Mouse (Mus musculus) hindbrain, embryonic 13.5 days (tissue): ENCODE results near the gene Cyp27a1. TPM values are rescaled to one million over a fixed set of nuclear protein-coding genes. Genes with fewer than 3 reads are reported as not detected.

Source experiments
- ATAC-seq: fragments of 200-750 bp; cut with Nextera tagmentation; 2 replicates; pipeline ENCODE4 v1.8.0; 2017; ENCODE audit warnings: moderate TSS enrichment; ENCODE audit not compliant: low FRiP score
- H3K27ac ChIP-seq: fragments of 300-500 bp; sonication (generic); 2 replicates; pipeline ENCODE4 v1.5.1; 2015; ENCODE audit warnings: inconsistent platforms, mild to moderate bottlenecking, moderate library complexity
- H3K27me3 ChIP-seq: fragments of 300-500 bp; sonication (generic); 2 replicates; pipeline ENCODE4 v1.6.1; 2015; ENCODE audit warnings: mild to moderate bottlenecking, inconsistent platforms
- H3K36me3 ChIP-seq: fragments of 300-500 bp; sonication (generic); 2 replicates; pipeline ENCODE4 v1.6.1; 2015; ENCODE audit warnings: mild to moderate bottlenecking, inconsistent platforms
- H3K4me1 ChIP-seq: fragments of 300-500 bp; sonication (generic); replicated peaks from 2 replicates; pipeline ENCODE4 v1.6.1; 2015; ENCODE audit warnings: inconsistent platforms
- H3K4me2 ChIP-seq: fragments of 300-500 bp; sonication (generic); 2 replicates; pipeline ENCODE4 v1.6.1; 2015; ENCODE audit warnings: inconsistent platforms, mild to moderate bottlenecking, moderate library complexity
- H3K4me3 ChIP-seq: fragments of 300-500 bp; sonication (generic); 2 replicates; pipeline ENCODE4 v1.5.1; 2015; ENCODE audit warnings: mild to moderate bottlenecking, inconsistent platforms
- H3K9ac ChIP-seq: fragments of 300-500 bp; sonication (generic); 2 replicates; pipeline ENCODE4 v1.6.1; 2015; ENCODE audit warnings: mild to moderate bottlenecking, inconsistent platforms
- H3K9me3 ChIP-seq: fragments of 300-500 bp; sonication (generic); 2 replicates; pipeline ENCODE4 v1.6.1; 2016; ENCODE audit warnings: inconsistent platforms
- WGBS: fragments of 180-500 bp; shearing (Covaris S2); methylation state at CpG from one replicate; pipeline ENCODE4 v1.1.7; 2015; 5-methylcytosine and 5-hydroxymethylcytosine counted together
- polyA plus RNA-seq: library from polyadenylated mRNA; unstranded; fragments of >200 nt; fragmentation: Nextera tagmentation; extraction: Ambion mirVana; gene quantifications from 2 replicates; pipeline ENCODE4 v1.2.1, GENCODE M21; 2015

Cyp27a1 gene
- polyA plus RNA-seq, 1 experiment from 2014 or later, result 2.1 TPM

DNA sequence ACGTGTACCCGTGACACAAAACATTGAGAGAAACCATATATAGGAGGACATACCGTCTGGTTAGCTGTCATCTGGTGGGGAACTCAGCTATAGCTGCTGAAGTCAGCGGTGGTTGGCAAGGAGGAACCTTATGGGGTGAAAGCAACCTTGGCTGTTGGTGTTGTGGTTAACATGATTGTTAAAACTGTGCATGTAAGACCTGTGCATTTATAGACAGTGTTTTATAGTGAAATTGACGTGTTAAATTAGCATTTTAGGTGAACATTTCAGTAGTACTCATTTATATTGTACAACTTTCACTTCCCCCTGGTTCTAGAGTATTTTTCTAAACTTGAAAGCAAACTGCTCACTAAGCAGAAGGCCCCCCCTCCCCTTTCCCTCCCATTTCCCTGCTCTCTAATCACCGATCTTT lies 11.2 kb upstream of the Cyp27a1 start:
- H3K9me3 ChIP-seq, result no peaks in the 10 kb centered on the region
- no peak for ATAC-seq
- no peak overlapping the region for H3K9ac ChIP-seq
- peaks cover 45% of the 10 kb centered on the region for H3K36me3 ChIP-seq
- H3K4me2 ChIP-seq, result no peak overlapping the region
- no peaks in the 10 kb centered on the region for H3K27me3 ChIP-seq
- no peaks in the 10 kb centered on the region for H3K4me1 ChIP-seq
- WGBS, result 90% methylated on average over 6 of the region's 6 CpGs
- H3K4me3 ChIP-seq, result no peak overlapping the region
- no peak overlapping the region for H3K27ac ChIP-seq

DNA sequence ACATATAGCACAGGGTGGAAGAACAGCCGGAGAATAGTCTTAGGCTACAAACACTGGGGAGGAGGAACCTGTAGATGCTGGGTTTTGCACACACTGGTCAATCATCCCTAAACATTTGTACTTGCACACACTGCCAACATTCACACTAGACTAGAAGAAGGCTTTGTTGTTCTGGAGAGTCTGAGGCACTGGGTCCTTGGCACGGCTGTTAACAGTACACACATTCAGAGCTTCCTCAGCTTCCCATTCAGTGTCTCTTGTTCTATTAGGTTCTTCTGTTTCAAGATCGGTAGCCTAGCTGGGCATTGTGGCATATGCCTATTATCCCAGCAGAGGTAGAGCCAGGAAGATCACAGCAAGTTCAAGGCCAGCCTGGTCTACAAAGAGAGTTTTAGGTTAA lies 9.2 kb upstream of the Cyp27a1 start:
- no peaks in the 10 kb centered on the region for H3K9me3 ChIP-seq
- no peak overlapping the region for H3K27ac ChIP-seq
- peaks cover 25% of the 10 kb centered on the region for H3K36me3 ChIP-seq
- ATAC-seq, result no peak
- no peak overlapping the region for H3K4me3 ChIP-seq
- 81% methylated on average over 3 of the region's 3 CpGs for WGBS
- no peaks in the 10 kb centered on the region for H3K27me3 ChIP-seq
- no peaks in the 10 kb centered on the region for H3K4me1 ChIP-seq
- H3K4me2 ChIP-seq, result no peak overlapping the region
- H3K9ac ChIP-seq, result no peak overlapping the region

GRCm38 (mm10) chr1:74705016-74705415 lies 8.4 kb upstream of the Cyp27a1 start:
- no peaks in the 10 kb centered on the region for H3K9me3 ChIP-seq
- no peak overlapping the region for H3K4me2 ChIP-seq
- no peak overlapping the region for H3K4me3 ChIP-seq
- no peaks in the 10 kb centered on the region for H3K4me1 ChIP-seq
- H3K27ac ChIP-seq, result no peak overlapping the region
- H3K27me3 ChIP-seq, result no peaks in the 10 kb centered on the region
- 90% methylated on average over 5 of the region's 5 CpGs for WGBS
- no peak for ATAC-seq
- H3K36me3 ChIP-seq, result peaks cover 17% of the 10 kb centered on the region
- H3K9ac ChIP-seq, result no peak overlapping the region

DNA sequence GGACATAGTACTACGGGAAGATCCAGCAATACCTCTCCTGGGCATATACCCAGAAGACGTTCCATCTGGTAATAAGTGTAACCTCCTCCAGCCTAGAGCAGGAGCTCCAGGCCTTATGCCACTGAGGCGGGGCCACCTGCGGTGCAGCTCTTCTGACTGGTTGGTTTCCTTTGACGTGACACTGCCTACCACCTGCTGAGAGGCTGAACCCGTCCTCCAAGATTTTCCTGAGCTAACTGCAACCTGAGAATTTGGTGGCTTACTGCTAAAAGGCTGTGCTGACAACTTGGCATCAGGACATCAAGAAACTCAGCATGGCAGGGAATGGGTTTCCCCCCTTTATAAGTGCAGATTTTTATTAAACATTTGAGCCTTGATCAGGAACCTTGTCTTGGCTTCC lies 3.8 kb upstream of the Cyp27a1 start:
- Histone ChIP-seq H3K27me3 (peaks cover 14% of the 10 kb centered on the region), H3K27ac (no peak overlapping the region), H3K4me2 (no peak overlapping the region), H3K36me3 (no peaks in the 10 kb centered on the region), H3K9me3 (no peaks in the 10 kb centered on the region), H3K9ac (no peak overlapping the region), H3K4me1 (peaks cover 14% of the 10 kb centered on the region), H3K4me3 (no peak overlapping the region)
- ATAC-seq, result no peak
- WGBS, result 37% methylated on average over 6 of the region's 6 CpGs

GRCm38 (mm10) chr1:74712046-74712445 lies 1.3 kb upstream of the Cyp27a1 start:
- WGBS, result 71% methylated on average over 4 of the region's 4 CpGs
- Histone ChIP-seq H3K4me1 (peaks cover 14% of the 10 kb centered on the region), H3K4me2 (no peak overlapping the region), H3K9me3 (no peaks in the 10 kb centered on the region), H3K4me3 (no peak overlapping the region), H3K36me3 (no peaks in the 10 kb centered on the region), H3K9ac (no peak overlapping the region), H3K27me3 (peaks cover 17% of the 10 kb centered on the region), H3K27ac (no peak overlapping the region)
- ATAC-seq, result no peak

DNA sequence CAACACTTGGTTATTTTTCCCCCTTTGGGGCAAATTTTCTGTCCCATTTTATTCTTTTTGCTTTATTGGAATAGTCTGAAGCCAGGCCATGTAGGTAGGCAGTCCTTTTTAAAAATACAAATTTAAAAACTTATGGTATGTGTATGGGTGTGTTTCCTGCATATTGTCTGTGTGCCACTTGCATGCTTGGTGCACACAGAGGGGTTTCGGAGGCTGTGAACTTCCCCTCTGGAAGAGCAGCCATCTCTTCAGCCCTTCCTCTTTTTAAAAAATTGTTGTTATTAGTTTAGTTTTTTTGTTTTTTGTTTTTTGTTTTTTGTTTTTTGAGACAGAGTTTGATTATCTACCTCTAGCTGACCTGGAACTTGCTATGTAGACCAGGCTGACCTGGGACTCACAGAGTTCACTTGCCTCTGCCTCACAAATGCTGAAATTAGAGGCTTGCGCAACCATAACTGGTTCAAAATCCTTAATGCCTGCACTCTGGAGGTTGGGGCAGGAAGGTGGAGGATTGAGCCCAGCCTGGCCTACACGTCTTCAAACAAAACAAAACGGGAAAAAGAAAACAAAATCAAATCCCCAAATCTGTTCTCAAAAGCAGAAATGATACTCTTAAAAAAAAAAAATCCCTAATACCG lies 794 bp upstream of the Cyp27a1 start:
- H3K9me3 ChIP-seq, result no peaks in the 10 kb centered on the region
- peaks cover 17% of the 10 kb centered on the region for H3K27me3 ChIP-seq
- peak overlapping the region; percentile 73; the same call in 1 of the 2 replicates for H3K9ac ChIP-seq
- H3K4me2 ChIP-seq, result peak overlapping the region; percentile 88
- peaks cover 14% of the 10 kb centered on the region for H3K4me1 ChIP-seq
- WGBS, result 42% methylated on average over 5 of the region's 5 CpGs
- no peak for ATAC-seq
- H3K27ac ChIP-seq, result no peak overlapping the region
- peak overlapping the region; percentile 44 for H3K4me3 ChIP-seq
- H3K36me3 ChIP-seq, result no peaks in the 10 kb centered on the region

DNA sequence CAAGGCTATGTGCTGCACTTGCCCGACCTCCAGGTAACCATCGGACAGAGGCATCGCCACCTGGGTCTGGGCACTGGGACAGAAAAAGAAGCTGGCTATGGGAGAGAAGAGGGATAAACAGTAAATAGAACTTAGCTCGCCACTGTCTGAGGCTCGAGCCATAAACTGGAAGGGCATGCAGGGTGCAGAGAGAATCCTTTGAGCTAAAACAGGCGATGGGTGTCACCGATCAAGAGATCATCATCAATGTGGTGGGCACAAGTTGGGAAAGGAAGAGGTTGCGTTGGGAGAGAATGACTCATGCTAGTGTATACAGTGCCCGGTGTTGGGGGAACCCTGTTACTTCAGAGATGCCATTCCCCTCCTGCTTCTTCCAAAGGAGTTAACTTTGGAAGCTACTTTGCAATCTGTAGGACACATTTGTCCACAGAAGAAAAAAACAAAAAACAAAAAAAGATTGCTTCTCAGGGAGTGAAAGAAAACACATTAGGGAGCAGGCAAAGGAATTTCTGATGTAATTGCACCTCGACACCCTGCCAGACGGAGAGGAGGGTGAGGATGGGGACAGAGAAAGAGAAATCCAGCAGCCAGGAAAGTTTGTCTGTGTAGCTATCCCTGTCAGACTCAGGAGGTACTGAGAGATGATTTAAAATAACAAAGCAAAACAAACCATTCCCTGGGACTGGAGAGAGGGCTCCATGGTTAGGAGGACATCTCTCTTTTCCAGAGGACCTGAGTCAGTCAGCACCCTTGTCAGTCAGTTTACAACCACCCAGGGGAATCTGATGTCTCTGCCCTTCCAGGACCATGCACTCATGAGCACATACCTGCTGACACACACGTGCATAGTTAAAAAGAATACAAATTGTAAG lies 721 bp downstream of the Cyp27a1 start:
- WGBS, result 32% methylated on average over 12 of the region's 12 CpGs
- H3K9me3 ChIP-seq, result no peaks in the 10 kb centered on the region
- H3K9ac ChIP-seq, result peak overlapping the region; percentile 73

DNA sequence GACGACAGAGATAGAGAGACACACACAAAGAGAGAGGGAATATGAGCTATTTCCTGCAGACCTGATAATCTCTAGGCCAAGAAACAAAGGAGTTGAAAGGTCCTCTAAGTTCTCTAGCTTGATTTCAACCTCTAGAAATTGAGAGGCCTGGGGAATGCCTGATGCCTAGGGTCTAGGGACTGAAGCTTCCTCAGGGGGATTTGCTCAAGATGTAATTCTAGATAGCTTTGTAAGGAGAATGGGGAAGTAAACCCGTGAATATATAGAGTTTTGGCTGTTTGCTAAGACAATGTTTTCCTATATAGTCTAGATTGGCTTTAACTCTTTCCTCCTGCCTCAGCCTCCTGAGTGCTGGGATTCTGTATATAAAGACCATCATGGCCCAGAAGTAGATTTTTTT lies 1.6 kb downstream of the Cyp27a1 start:
- Histone ChIP-seq H3K4me3 (no peak overlapping the region), H3K27me3 (peaks cover 17% of the 10 kb centered on the region), H3K36me3 (no peaks in the 10 kb centered on the region), H3K9ac (no peak overlapping the region), H3K27ac (no peak overlapping the region), H3K9me3 (no peaks in the 10 kb centered on the region), H3K4me2 (no peak overlapping the region), H3K4me1 (peaks cover 14% of the 10 kb centered on the region)
- no peak for ATAC-seq
- 70% methylated on average over 2 of the region's 2 CpGs for WGBS

More for the DNA sequence above, 721 bp downstream of the Cyp27a1 start:
- no peak for ATAC-seq
- H3K4me3 ChIP-seq, result peak overlapping the region; percentile 44
- peaks cover 14% of the 10 kb centered on the region for H3K4me1 ChIP-seq
- H3K4me2 ChIP-seq, result peak overlapping the region; percentile 88
- H3K27me3 ChIP-seq, result peaks cover 17% of the 10 kb centered on the region
- H3K36me3 ChIP-seq, result no peaks in the 10 kb centered on the region
- H3K27ac ChIP-seq, result no peak overlapping the region

DNA sequence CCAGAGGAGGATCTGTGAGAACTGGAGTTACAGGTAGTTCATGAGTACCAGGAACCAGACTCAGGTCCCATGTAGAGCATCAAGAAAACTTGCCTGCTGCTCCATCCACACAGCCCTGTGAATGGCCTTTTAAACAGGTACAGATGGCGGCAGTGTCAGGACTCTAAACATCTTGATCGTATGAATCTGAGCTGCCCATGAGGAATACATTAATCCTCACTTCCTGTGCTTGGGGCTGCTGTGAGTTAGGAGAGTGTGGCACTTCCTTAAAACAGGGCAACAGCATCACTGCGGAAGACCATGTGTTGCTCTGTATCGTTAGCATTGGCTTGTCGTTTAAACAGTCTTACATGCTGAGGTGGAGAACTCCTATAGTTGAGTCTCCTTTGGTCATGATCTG lies 2.1 kb downstream of the Cyp27a1 start:
- Histone ChIP-seq H3K36me3 (no peaks in the 10 kb centered on the region), H3K27ac (no peak overlapping the region), H3K9me3 (no peaks in the 10 kb centered on the region), H3K9ac (no peak overlapping the region), H3K4me3 (no peak overlapping the region), H3K27me3 (peaks cover 17% of the 10 kb centered on the region), H3K4me2 (no peak overlapping the region), H3K4me1 (peaks cover 14% of the 10 kb centered on the region)
- whole genome bisulfite sequencing, result 80% methylated on average over 5 of the region's 5 CpGs
- no peak for ATAC-seq

DNA sequence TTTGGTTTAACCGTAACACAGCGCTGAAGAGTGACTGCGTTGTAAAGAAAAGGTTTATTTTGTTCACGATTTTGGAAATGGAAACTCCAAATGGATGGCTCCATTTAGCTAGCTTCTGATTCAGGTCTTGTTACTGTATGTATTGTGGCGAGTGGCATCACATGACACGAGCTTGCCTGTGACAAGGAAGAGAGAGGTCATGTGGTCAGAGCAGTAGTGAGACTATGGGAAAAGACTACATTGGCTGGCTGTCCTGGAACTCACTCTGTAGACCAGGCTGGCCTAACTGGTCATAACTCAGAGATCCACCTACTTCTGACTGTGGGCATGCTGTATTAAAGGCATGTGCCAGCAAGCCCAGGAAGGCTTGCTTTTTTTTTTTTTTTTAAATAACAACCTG lies 2.5 kb downstream of the Cyp27a1 start:
- Histone ChIP-seq H3K4me1 (peaks cover 14% of the 10 kb centered on the region), H3K36me3 (no peaks in the 10 kb centered on the region), H3K9ac (no peak overlapping the region), H3K27ac (no peak overlapping the region), H3K9me3 (no peaks in the 10 kb centered on the region), H3K27me3 (peaks cover 17% of the 10 kb centered on the region), H3K4me2 (no peak overlapping the region), H3K4me3 (no peak overlapping the region)
- no peak for ATAC-seq
- WGBS, result 89% methylated on average over 6 of the region's 6 CpGs

DNA sequence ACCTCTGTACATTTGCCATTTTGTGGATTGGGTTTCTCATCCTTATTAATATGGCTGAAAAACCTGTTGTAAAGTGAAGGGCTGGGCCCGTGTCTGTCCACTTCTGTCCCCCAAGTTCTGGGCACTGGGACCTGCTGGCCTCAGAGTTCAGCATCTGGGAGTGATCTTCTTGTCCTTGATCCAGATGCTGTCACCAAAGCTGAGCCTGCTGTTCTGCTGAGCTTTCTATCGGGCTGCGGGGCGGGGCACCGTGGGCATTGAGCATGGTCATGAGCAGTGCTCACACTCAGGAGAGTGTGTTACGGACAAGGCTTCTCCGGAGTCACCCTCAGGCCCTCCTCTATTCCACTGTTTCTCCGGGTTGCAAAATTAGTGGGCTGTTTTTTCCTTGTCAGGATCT lies 4.7 kb downstream of the Cyp27a1 start:
- Histone ChIP-seq H3K4me2 (no peak overlapping the region), H3K4me3 (no peak overlapping the region), H3K4me1 (peaks cover 7% of the 10 kb centered on the region), H3K27ac (no peak overlapping the region), H3K27me3 (peaks cover 17% of the 10 kb centered on the region), H3K9me3 (no peaks in the 10 kb centered on the region), H3K9ac (no peak overlapping the region), H3K36me3 (no peaks in the 10 kb centered on the region)
- WGBS, result 85% methylated on average over 8 of the region's 8 CpGs
- no peak for ATAC-seq

DNA sequence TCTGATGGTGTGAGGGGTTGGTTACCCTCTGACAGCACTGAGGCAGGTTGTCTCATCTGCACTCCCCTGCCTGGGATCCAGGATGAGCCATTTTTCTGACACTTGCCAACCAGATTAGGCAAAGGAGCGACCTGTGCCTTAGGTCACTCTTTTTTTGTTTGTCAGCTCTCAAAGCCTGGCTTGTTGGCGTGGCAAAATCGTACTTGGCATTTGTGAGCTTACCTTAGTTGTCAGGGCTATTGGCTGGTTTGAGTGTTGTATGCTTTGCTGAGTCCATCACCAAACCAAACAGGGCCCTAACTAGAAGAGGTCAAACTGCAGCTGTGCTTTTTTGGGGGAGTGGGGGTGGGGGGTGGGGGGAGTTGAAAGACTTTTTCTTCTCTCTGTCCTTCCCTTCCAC lies 5.9 kb downstream of the Cyp27a1 start:
- Histone ChIP-seq H3K36me3 (no peaks in the 10 kb centered on the region), H3K9ac (no peak overlapping the region), H3K27ac (no peak overlapping the region), H3K27me3 (peaks cover 6% of the 10 kb centered on the region; the same call in 1 of the 2 replicates), H3K4me1 (no peaks in the 10 kb centered on the region), H3K4me2 (no peak overlapping the region), H3K9me3 (no peaks in the 10 kb centered on the region), H3K4me3 (no peak overlapping the region)
- 72% methylated on average over 3 of the region's 3 CpGs for WGBS
- ATAC-seq, result no peak

- ATAC-seq, result no peak
- Histone ChIP-seq H3K9me3 (no peaks in the 10 kb centered on the region), H3K36me3 (no peaks in the 10 kb centered on the region), H3K27ac (no peak overlapping the region), H3K4me3 (no peak overlapping the region), H3K9ac (no peak overlapping the region), H3K4me2 (no peak overlapping the region), H3K4me1 (no peaks in the 10 kb centered on the region), H3K27me3 (no peaks in the 10 kb centered on the region)
- 82% methylated on average over 6 of the region's 6 CpGs for WGBS
Measured at GRCm38 (mm10) chr1:74721657-74722056, 8.3 kb downstream of the Cyp27a1 start.
